Mouse (Mus musculus): ENCODE results near the gene Cacna2d3.

The Cacna2d3 gene

GRCm38 (mm10) chr14:29062676-29063075, 659.0 kb downstream of the Cacna2d3 start:
- no peak for DNase-seq (ENCODE audit: low spot score)

- no peak for DNase-seq (ENCODE audit: low spot score)
Observed at GRCm38 (mm10) chr14:29061491-29061890, 660.2 kb downstream of the Cacna2d3 start.

GRCm38 (mm10) chr14:29060679-29061078, 661.0 kb downstream of the Cacna2d3 start:
- no peak for DNase-seq (ENCODE audit: low spot score)

- DNase-seq (ENCODE audit: low spot score): no peak
Observed at GRCm38 (mm10) chr14:29051951-29052835, 669.5 kb downstream of the Cacna2d3 start.

GRCm38 (mm10) chr14:29042355-29042754, 679.3 kb downstream of the Cacna2d3 start:
- no peak for DNase-seq (ENCODE audit: low spot score)

GRCm38 (mm10) chr14:29041498-29041897, 680.2 kb downstream of the Cacna2d3 start:
- no peak for DNase-seq (ENCODE audit: low spot score)

- no peak for DNase-seq (ENCODE audit: low spot score)
Observed at GRCm38 (mm10) chr14:29040606-29041364, 680.9 kb downstream of the Cacna2d3 start.

GRCm38 (mm10) chr14:29038246-29038645, 683.4 kb downstream of the Cacna2d3 start:
- DNase-seq (ENCODE audit: low spot score): no peak

- DNase-seq (ENCODE audit: low spot score): no peak
Observed at GRCm38 (mm10) chr14:29031858-29032395, 689.7 kb downstream of the Cacna2d3 start.

GRCm38 (mm10) chr14:29030519-29030918, 691.1 kb downstream of the Cacna2d3 start:
- no peak for DNase-seq (ENCODE audit: low spot score)

GRCm38 (mm10) chr14:29029896-29030420, 691.7 kb downstream of the Cacna2d3 start:
- DNase-seq (ENCODE audit: low spot score): no peak

- no peak for DNase-seq (ENCODE audit: low spot score)
Observed at GRCm38 (mm10) chr14:29029107-29029469, 692.6 kb downstream of the Cacna2d3 start.

- DNase-seq (ENCODE audit: low spot score): no peak
Observed at GRCm38 (mm10) chr14:29028391-29029106, 693.1 kb downstream of the Cacna2d3 start.

- DNase-seq (ENCODE audit: low spot score): no peak
Observed at GRCm38 (mm10) chr14:29027276-29027675, 694.4 kb downstream of the Cacna2d3 start.

GRCm38 (mm10) chr14:29025335-29025734, 696.3 kb downstream of the Cacna2d3 start:
- no peak for DNase-seq (ENCODE audit: low spot score)

GRCm38 (mm10) chr14:29023246-29023645, 698.4 kb downstream of the Cacna2d3 start:
- no peak for DNase-seq (ENCODE audit: low spot score)

GRCm38 (mm10) chr14:29021295-29021694, 700.4 kb downstream of the Cacna2d3 start:
- no peak for DNase-seq (ENCODE audit: low spot score)

GRCm38 (mm10) chr14:29018316-29019000, 703.2 kb downstream of the Cacna2d3 start:
- no peak for DNase-seq (ENCODE audit: low spot score)

GRCm38 (mm10) chr14:29017883-29018282, 703.8 kb downstream of the Cacna2d3 start, which contains the start of gene Lrtm1:
Gene Lrtm1, plus strand, starts transcription at chr14:29018208.
- no peak for DNase-seq (ENCODE audit: low spot score)

- no peak for DNase-seq (ENCODE audit: low spot score)
Observed at GRCm38 (mm10) chr14:29015896-29016295, 705.8 kb downstream of the Cacna2d3 start.

- DNase-seq (ENCODE audit: low spot score): no peak
Observed at GRCm38 (mm10) chr14:29014680-29015079, 707.0 kb downstream of the Cacna2d3 start.
